Mouse (Mus musculus): ENCODE data around the gene Hmmr. TPM values are rescaled to one million over a fixed set of nuclear protein-coding genes. Genes with fewer than 3 reads are reported as not detected.
"Not testable (repeated sequence)": the region's sequence is repeated elsewhere in the genome, so short reads cannot be mapped to it uniquely, and the experiment has no call there.

The Hmmr gene
- polyA plus RNA-seq, 1 experiment from 2014 or later, result 7.8 TPM

DNA sequence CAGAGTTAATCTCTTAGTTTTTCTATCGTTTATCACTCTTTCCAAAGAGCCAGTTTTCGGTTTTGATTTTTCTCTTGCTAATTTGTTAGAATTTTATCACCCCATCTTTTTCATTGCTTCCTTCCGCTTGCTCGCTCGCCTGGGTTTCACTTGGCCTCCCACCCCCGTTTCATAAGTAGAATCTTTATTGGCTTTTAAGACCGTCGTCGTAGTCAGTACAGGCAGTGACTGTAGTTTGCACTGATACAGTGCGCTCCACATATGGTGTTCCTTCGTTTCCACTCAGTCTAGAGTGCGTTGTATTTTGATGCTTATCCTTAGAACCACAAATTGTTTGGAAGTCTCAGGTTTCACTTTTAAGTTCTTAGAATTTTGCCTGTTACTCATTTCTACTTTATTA lies 13.1 kb upstream of the Hmmr start:
- WGBS, result 92% methylated on average over 12 of the region's 12 CpGs
- ATAC-seq (ENCODE audit: low read depth), result no peak

DNA sequence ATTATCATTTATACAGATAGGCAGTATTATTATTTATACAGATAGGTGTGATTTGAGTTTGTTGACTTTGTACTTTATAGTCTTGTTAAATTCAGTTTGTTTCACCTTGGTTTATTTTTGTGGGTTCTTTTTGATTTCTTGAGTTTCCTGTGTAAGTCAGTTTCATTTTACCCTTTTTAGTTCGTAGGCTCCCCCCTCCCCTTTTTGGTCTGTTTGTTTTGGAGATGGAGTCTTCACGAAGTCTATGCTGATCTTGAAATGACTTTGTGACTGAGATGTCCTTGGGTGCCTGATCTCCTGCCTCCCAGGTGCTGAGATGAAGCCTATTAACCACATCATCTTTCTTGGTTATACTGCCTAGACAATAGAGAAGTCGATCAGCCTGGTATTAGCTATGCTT lies 11.1 kb upstream of the Hmmr start:
- Histone ChIP-seq H3K9ac (no peak overlapping the region), H3K27me3 (no peaks in the 10 kb centered on the region), H3K36me3 (peaks cover 28% of the 10 kb centered on the region), H3K4me2 (no peak overlapping the region), H3K4me3 (no peak overlapping the region), H3K9me3 (no peaks in the 10 kb centered on the region), H3K4me1 (replicated peaks) (no peaks in the 10 kb centered on the region), H3K27ac (replicated peaks) (no peak overlapping the region)
- 92% methylated on average over 3 of the region's 3 CpGs for WGBS
- ATAC-seq (ENCODE audit: low read depth), result no peak

More for the DNA sequence above, 13.1 kb upstream of the Hmmr start:
- Histone ChIP-seq H3K4me2 (no peak overlapping the region), H3K9me3 (no peaks in the 10 kb centered on the region), H3K4me3 (no peak overlapping the region), H3K27me3 (no peaks in the 10 kb centered on the region), H3K4me1 (replicated peaks) (no peaks in the 10 kb centered on the region), H3K9ac (no peak overlapping the region), H3K36me3 (peaks cover 29% of the 10 kb centered on the region), H3K27ac (replicated peaks) (no peak overlapping the region)

DNA sequence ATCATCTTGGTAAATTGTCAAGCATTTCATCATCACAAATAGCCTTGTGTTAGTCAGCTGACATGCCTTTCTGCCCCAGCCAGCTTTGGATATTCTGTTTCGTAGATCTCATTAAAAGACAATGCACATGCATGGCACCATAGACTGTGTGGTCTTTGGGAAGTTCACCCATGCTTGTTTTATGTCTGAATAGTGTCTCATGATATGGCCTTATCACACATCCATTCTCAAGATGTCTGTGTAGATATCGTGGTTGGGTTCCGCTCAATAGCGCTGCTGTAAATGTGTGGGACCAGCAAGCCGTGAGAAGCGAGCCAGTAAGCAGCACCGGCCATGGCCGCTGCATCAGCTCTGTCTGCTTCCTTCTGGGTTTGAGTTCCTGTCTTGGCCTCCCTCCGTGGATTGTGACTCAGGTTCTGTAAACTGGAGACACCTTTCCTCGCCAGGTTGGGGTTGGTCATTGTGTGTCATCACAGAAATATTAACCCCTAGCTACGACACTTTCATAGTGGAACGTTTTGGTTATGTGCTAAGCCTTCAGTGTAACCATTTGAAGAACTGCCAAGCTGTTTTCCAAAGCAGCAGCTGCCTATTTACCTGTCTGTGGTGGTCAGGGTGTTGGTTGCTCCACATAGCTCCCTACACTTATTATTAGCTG lies 8.5 kb upstream of the Hmmr start:
- no peak for ATAC-seq (ENCODE audit: low read depth)
- Histone ChIP-seq H3K27ac (replicated peaks) (no peak overlapping the region), H3K9me3 (no peaks in the 10 kb centered on the region), H3K27me3 (no peaks in the 10 kb centered on the region), H3K4me2 (no peak overlapping the region), H3K4me3 (no peak overlapping the region), H3K36me3 (peaks cover 48% of the 10 kb centered on the region), H3K9ac (no peak overlapping the region), H3K4me1 (replicated peaks) (no peaks in the 10 kb centered on the region)
- WGBS, result 89% methylated on average over 12 of the region's 12 CpGs

DNA sequence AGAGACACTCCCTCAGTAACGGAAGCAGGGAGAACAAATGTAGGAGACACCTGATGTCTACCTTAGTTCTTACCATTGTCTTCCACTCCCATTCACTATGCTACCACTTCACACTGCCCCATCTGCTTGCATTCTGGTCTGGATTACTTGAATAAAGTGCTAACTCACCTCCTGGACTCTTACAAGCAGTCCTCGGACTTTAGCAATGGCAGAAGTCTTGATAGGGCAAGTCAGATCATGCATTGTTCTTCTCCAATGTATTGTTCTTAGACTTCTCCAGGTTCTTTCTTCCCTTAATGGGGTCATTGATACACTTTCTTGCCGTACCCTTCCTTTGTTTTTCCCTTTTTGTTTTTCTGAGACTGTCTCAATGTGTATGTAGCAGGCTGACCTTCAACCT lies 4.1 kb upstream of the Hmmr start:
- Histone ChIP-seq H3K4me1 (replicated peaks) (peaks cover 22% of the 10 kb centered on the region), H3K4me3 (no peak overlapping the region), H3K9ac (no peak overlapping the region), H3K27ac (replicated peaks) (no peak overlapping the region), H3K9me3 (no peaks in the 10 kb centered on the region), H3K36me3 (peaks cover 48% of the 10 kb centered on the region), H3K4me2 (no peak overlapping the region), H3K27me3 (no peaks in the 10 kb centered on the region)
- ATAC-seq (ENCODE audit: low read depth), result no peak
- WGBS, result 82% methylated on average over 3 of the region's 3 CpGs

GRCm38 (mm10) chr11:40734251-40734752 lies 1.1 kb upstream of the Hmmr start:
- H3K27ac ChIP-seq (replicated peaks), result peak overlapping the region; percentile 80
- WGBS, result 4% methylated on average over 11 of the region's 11 CpGs
- peaks cover 29% of the 10 kb centered on the region for H3K36me3 ChIP-seq
- H3K27me3 ChIP-seq, result no peaks in the 10 kb centered on the region
- H3K4me2 ChIP-seq, result peak overlapping the region; percentile 82
- peak overlapping the region; percentile 87 for H3K9ac ChIP-seq
- no peaks in the 10 kb centered on the region for H3K9me3 ChIP-seq
- peak overlapping the region; percentile 70 for H3K4me3 ChIP-seq
- peaks cover 30% of the 10 kb centered on the region for H3K4me1 ChIP-seq (replicated peaks)
- ATAC-seq (ENCODE audit: low read depth), result no peak

GRCm38 (mm10) chr11:40732997-40733338 lies 254 bp downstream of the Hmmr start:
- Histone ChIP-seq H3K4me2 (peak overlapping the region; percentile 71), H3K9me3 (no peaks in the 10 kb centered on the region), H3K27ac (replicated peaks) (no peak overlapping the region), H3K4me1 (replicated peaks) (peaks cover 30% of the 10 kb centered on the region), H3K27me3 (no peaks in the 10 kb centered on the region), H3K9ac (peak overlapping the region; percentile 48; the same call in 1 of the 2 replicates), H3K4me3 (peak overlapping the region; percentile 70), H3K36me3 (peaks cover 17% of the 10 kb centered on the region)
- WGBS, result 1% methylated on average over 14 of the region's 14 CpGs
- ATAC-seq (ENCODE audit: low read depth), result peak; percentile 45

DNA sequence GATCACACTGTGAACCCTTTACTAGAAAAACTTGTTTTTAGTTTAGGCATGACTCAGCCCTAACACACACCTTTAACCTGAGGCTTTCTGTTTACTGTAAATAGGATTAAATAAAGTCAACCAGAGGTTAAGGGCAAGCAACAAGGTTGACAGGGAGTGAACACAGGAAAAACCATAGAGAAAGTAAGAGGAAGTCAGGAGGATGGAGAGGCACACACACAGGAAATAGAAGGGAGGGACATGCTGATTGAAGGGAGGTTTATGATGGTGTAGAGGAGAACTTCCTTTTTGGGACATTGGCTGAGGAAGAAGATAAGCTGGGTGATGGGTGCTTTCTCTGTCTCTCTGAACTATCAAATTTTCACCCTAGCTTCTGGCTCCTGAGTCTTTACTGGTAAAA lies 14.9 kb downstream of the Hmmr start:
- Histone ChIP-seq H3K27me3 (no peaks in the 10 kb centered on the region), H3K4me3 (no peak overlapping the region), H3K36me3 (peaks cover 36% of the 10 kb centered on the region), H3K4me1 (replicated peaks) (no peaks in the 10 kb centered on the region), H3K4me2 (no peak overlapping the region), H3K9ac (no peak overlapping the region), H3K27ac (replicated peaks) (no peak overlapping the region), H3K9me3 (no peaks in the 10 kb centered on the region)
- no peak for ATAC-seq (ENCODE audit: low read depth)

DNA sequence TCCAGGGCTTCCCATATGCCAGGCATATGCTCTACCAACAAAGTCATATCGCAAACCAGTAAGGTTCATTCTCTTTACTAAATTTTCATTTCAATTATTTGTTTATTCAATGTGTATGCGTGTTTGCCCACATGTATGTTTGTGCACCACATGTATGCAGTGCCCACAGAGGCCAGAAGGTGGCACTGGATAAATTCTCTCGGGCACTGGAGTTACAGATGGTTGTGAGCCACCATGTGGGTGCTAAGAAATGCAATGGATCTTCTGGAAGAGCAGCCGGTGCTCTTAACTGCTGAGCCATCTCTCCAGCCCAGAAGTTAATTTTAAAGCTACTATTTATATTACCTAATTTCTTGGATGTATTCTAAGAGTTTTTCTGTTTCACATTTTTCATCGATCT lies 17.7 kb downstream of the Hmmr start:
- no peak overlapping the region for H3K4me2 ChIP-seq
- no peak overlapping the region for H3K9ac ChIP-seq
- WGBS, result 96% methylated on average over 5 of the region's 5 CpGs
- ATAC-seq (ENCODE audit: low read depth), result no peak
- H3K9me3 ChIP-seq, result no peaks in the 10 kb centered on the region
- no peaks in the 10 kb centered on the region for H3K4me1 ChIP-seq (replicated peaks)
- H3K36me3 ChIP-seq, result peaks cover 23% of the 10 kb centered on the region
- H3K27ac ChIP-seq (replicated peaks), result no peak overlapping the region
- H3K27me3 ChIP-seq, result no peaks in the 10 kb centered on the region
- H3K4me3 ChIP-seq, result no peak overlapping the region

DNA sequence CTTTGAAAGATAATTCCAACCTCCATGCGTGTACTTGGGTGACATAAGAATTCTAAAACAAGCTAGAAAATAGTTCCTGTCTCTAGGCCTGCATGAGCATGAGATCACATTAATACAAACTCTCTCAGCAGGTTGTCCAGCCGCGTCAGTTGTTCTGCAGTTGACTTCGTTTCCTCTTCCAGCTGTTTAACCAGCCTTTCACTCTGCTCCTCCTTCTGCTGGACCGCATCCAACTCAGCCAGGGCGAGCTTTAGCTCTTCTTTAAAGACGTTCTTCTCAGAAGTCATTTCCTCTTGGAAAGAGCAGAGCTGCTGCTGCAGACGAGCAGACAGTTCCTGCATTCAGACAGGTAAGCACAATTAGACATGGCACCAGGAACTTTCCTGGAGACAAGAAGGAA lies 19.4 kb downstream of the Hmmr start:
- Histone ChIP-seq H3K9me3 (no peaks in the 10 kb centered on the region), H3K4me2 (no peak overlapping the region), H3K9ac (no peak overlapping the region), H3K27ac (replicated peaks) (no peak overlapping the region), H3K36me3 (peaks cover 29% of the 10 kb centered on the region), H3K27me3 (no peaks in the 10 kb centered on the region), H3K4me1 (replicated peaks) (no peaks in the 10 kb centered on the region), H3K4me3 (no peak overlapping the region)
- ATAC-seq (ENCODE audit: low read depth), result no peak
- WGBS, result 77% methylated on average over 8 of the region's 8 CpGs

DNA sequence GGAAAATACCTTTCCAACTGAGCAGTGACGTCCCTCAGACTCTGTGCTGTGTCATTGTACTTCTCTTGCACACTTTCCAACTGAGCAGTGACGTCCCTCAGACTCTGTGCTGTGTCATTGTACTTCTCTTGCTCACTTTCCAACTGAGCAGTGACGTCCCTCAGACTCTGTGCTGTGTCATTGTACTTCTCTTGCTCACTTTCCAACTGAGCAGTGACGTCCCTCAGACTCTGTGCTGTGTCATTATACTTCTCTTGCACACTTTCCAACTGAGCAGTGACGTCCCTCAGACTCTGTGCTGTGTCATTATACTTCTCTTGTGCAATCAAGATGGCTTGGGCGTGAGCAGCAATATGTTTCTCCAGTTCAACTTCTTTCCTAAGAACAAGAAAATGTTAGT lies 23.3 kb downstream of the Hmmr start:
- not testable (repeated sequence) for ATAC-seq (ENCODE audit: low read depth); H3K9me3 ChIP-seq; H3K27me3 ChIP-seq; H3K27ac ChIP-seq (replicated peaks); H3K4me2 ChIP-seq; H3K4me1 ChIP-seq (replicated peaks); H3K4me3 ChIP-seq; H3K9ac ChIP-seq
- WGBS, result 84% methylated on average over 6 of the region's 6 CpGs
- H3K36me3 ChIP-seq, result peaks cover 12% of the 10 kb centered on the region

DNA sequence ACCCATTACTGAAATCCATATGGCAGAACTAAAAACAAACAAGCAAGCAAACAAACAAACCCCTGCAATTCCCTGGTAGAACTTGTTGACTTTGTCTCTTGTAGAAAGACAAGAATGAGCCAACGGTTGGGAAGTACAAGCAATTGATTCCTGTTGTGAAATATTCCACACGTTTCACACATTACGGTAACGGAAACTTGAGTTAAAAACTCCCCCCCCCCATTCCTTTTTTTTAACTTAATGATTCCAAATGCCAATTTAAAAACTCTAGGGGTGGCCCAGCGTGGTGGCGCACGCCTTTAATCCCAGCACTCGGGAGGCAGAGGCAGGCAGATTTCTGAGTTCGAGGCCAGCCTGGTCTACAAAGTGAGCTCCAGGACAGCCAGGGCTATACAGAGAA lies 38.1 kb downstream of the Hmmr start, which contains the start of gene Mat2b:
Gene Mat2b, minus strand, starts transcription at position 101 of the 400 bp plus-strand sequence.
- no peaks in the 10 kb centered on the region for H3K27me3 ChIP-seq
- 84% methylated on average over 8 of the region's 9 CpGs for WGBS
- no peaks in the 10 kb centered on the region for H3K9me3 ChIP-seq
- peak within 1 kb of the TSS; percentile 94 for H3K27ac ChIP-seq (replicated peaks)
- peak within 1 kb of the TSS; percentile 81 for H3K9ac ChIP-seq
- H3K4me3 ChIP-seq, result peak within 1 kb of the TSS; percentile 91
- no peak for ATAC-seq (ENCODE audit: low read depth)
- no peaks in the 10 kb centered on the region for H3K36me3 ChIP-seq
- H3K4me2 ChIP-seq, result peak within 1 kb of the TSS; percentile 94
- H3K4me1 ChIP-seq (replicated peaks), result peaks cover 35% of the 10 kb centered on the region

DNA sequence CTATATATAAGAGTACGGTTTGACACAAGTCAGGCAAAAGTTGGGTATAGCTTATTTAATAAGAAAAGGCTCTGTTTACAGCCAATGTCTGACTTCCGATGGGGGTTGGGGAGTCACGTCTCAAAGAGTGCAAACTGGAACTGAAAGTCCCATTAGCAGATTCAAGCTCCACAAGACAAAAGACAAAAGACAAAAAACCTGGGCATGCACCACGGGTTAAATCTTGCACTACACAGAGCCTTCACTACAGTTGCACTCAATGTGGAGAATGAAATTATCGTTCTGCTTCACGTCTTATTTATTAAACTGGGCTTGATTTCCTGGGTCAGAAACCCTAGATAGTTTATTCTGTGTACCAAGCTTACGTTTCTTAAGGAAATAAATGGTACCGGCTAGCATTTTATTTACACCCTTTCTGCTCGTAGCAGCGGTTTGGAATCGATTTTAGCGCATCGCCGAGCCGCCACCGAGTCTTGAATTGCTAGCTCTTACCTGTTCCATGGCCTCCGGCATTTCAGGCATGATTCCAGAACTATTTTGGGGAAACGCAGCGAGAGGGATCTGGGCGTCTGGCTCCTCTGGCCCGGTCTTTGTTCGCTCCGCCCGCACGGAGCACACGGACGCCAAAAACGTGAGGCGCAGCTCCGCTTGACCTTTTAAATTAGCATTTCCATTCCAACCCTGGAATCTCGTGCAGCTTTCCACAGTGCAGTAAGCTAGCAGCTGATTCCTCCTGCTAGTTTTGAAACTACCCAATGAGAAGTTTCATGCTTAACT lies 38.7 kb downstream of the Hmmr start:
- H3K4me1 ChIP-seq (replicated peaks), result peaks cover 41% of the 10 kb centered on the region
- H3K4me3 ChIP-seq, result peak overlapping the region; percentile 91
- peak; percentile 55 for ATAC-seq (ENCODE audit: low read depth)
- H3K27ac ChIP-seq (replicated peaks), result peak overlapping the region; percentile 94
- peak overlapping the region; percentile 94 for H3K4me2 ChIP-seq
- no peaks in the 10 kb centered on the region for H3K27me3 ChIP-seq
- H3K9me3 ChIP-seq, result no peaks in the 10 kb centered on the region
- H3K9ac ChIP-seq, result peak overlapping the region; percentile 81
- under 1% methylated on average over 31 of the region's 31 CpGs for WGBS
- H3K36me3 ChIP-seq, result no peaks in the 10 kb centered on the region

All from neural tube, embryonic 13.5 days (tissue).